Mouse (Mus musculus) brain, embryonic 14.5 days (tissue): ENCODE data around the gene Pdik1l. TPM values are rescaled to one million over a fixed set of nuclear protein-coding genes. Genes with fewer than 3 reads are reported as not detected.
A peak's percentile ranks its signal among the peaks of the same experiment; 100 is the strongest.

Source experiments
- DNase-seq: peaks from one replicate; pipeline ENCODE4 v3.0.0-alpha.2; 2011; ENCODE audit warnings: low read depth
- CTCF ChIP-seq: fragments of 200-500 bp; IDR thresholded peaks from 2 replicates; pipeline ENCODE4 v1.5.1; 2012; ENCODE audit warnings: inconsistent platforms, mild to moderate bottlenecking, moderate library complexity, borderline replicate concordance; ENCODE audit not compliant: insufficient read depth, insufficient read length; ENCODE audit errors: extremely low read depth
- POLR2A ChIP-seq: fragments of 200-500 bp; IDR thresholded peaks from 2 replicates; pipeline ENCODE4 v1.6.1; 2012; ENCODE audit warnings: mild to moderate bottlenecking, inconsistent platforms, borderline replicate concordance; ENCODE audit not compliant: poor library complexity, insufficient read depth, insufficient read length, severe bottlenecking; ENCODE audit errors: extremely low read depth
- polyA plus RNA-seq: library from polyadenylated mRNA; depleted of rRNA; stranded (reverse); fragments of >200 nt; gene quantifications from 2 replicates; pipeline ENCODE4 v1.2.3, GENCODE M21; 2012

Pdik1l gene
- polyA plus RNA-seq, 1 experiment, result 20.7 TPM

DNA sequence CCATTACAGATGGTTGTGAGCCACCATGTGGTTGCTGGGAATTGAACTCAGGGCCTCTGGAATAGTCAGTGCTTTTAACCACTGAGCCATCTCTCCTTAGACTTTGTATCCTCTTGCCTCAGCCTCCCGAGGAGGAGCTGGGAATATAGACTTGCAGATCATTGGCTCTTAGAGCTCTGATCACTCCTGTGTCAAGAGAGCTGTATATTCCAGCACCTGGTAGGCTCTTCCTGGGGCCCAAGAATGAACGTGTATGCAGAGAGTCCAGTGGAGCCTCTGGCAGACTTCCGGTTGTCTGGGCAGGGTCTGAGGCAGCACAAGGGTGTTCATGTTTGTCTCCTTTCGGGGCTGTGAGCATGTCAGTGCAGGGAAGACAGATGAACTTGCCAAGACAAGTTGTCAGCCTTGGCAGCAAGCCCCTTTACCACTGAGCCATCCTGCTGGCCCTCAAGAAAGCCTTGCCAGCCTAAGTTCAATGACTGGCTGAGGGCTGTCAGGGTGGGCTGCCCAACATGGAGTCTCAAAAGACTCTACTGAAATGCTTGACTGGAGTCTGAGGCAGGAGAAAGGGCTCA, 26.5 kb upstream of the Pdik1l start:
- no peak for TF ChIP-seq CTCF
- DNase-seq, result peak; percentile 10

DNA sequence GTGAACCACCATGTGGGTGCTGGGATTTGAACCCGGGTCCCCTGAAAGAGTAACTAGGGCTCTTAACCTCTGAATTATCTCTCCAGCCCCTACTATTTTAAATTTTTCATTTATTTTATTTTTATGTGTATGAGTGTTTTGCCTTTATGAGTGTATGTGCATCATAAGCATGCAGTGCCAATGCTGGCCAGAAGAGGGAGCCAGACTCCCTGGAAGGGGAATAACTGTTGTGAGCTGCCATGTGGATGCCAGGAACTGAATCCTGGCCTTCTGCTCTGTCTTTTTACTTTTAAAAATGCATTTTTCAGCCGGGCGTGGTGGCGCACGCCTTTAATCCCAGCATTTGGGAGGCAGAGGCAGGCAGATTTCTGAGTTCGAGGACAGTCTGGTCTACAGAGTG, 25.2 kb upstream of the Pdik1l start:
- no peak for TF ChIP-seq POLR2A
- TF ChIP-seq CTCF, result peak; percentile 35; the same call in 1 of the 2 replicates
- no peak for DNase-seq

- TF ChIP-seq POLR2A (no peak), CTCF (no peak)
- no peak for DNase-seq
These were observed 24.6 kb upstream of the Pdik1l start for GRCm38 (mm10) chr4:134312341-134312740.

GRCm38 (mm10) chr4:134311784-134312183, 24.1 kb upstream of the Pdik1l start:
- no peak for DNase-seq
- TF ChIP-seq POLR2A (no peak), CTCF (no peak)

DNA sequence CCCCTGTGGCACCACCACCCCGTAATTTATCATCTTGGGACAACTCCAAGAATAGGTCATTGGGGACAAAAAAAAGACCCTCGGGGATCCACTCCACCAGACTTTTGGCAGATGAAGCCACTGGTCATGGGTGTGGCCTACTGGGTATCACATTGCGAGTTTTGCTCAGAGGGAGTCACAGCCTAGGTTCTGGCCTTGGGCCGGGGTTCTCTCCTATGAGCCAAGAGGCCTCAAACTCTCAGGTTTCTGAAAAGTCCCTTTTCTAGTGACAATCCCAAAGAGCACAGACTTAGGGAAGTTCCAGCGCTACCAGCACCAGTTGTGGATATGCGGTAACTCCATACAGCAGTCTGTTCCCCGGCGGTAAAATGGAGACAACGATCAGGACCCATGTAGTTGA, 23.0 kb upstream of the Pdik1l start:
- no peak for DNase-seq
- TF ChIP-seq POLR2A, result no peak
- TF ChIP-seq CTCF, result no peak

GRCm38 (mm10) chr4:134310106-134310505, 22.4 kb upstream of the Pdik1l start:
- TF ChIP-seq CTCF, result no peak
- no peak for TF ChIP-seq POLR2A
- no peak for DNase-seq

- peak; percentile 76 for DNase-seq
- TF ChIP-seq POLR2A (no peak), CTCF (peak; percentile 44)
These were observed 19.8 kb upstream of the Pdik1l start for GRCm38 (mm10) chr4:134307367-134308072.

GRCm38 (mm10) chr4:134306963-134307362, 19.3 kb upstream of the Pdik1l start:
- no peak for TF ChIP-seq CTCF
- no peak for TF ChIP-seq POLR2A
- no peak for DNase-seq

GRCm38 (mm10) chr4:134302084-134302483, 14.4 kb upstream of the Pdik1l start:
- TF ChIP-seq CTCF (no peak), POLR2A (no peak)
- no peak for DNase-seq

GRCm38 (mm10) chr4:134300316-134300715, 12.6 kb upstream of the Pdik1l start:
- no peak for DNase-seq
- no peak for TF ChIP-seq CTCF
- TF ChIP-seq POLR2A, result no peak

GRCm38 (mm10) chr4:134299498-134299810, 11.8 kb upstream of the Pdik1l start:
- no peak for DNase-seq
- no peak for TF ChIP-seq CTCF
- no peak for TF ChIP-seq POLR2A
